ENCODE assay signal across 21 mouse cellular contexts in the genomic region with DNA sequence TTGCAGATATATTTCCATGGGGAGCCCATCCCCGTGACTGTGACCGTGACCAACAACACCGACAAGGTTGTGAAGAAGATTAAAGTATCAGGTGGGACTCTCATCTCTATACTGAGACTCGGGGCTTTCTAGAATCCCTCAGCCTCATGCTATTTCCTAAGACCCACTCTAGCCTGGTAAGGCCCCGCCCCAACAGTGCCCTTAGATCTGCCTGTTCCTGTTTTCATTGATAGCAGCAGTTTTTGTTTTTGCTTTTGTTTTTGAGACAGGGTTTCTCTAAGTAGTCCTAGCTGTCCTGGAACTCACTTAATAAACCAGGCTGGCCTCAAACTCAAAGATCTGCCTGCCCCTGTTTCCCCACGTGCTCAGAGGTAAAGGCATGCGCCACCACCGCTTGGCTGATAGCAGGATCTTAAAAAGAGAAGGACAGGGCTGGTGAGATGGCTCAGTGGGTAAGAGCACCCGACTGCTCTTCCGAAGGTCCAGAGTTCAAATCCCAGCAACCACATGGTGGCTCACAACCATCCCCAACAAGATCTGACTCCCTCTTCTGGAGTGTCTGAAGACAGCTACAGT.
"Had no signal": no experiment of that assay in that cellular context is flagged by ENCODE, and none has a peak within 500 bp of the region (broad histone marks: within the 10 kb centered on the region; RNA-seq: fewer than 3 reads in every experiment).

No protein-coding gene starts in this region.

- H3K27me3 ChIP-seq: liver, embryonic 13.5 days; megakaryocyte, embryonic 14.5 days; neural tube, embryonic 13.5 days had no signal

- H3K4me2 ChIP-seq: liver, embryonic 13.5 days; neural tube, embryonic 13.5 days had no signal

- H3K36me3 ChIP-seq: liver, embryonic 13.5 days; midbrain, embryonic 10.5 days; neural tube, embryonic 13.5 days had no signal

- H3K9me3 ChIP-seq: liver, embryonic 13.5 days; megakaryocyte, embryonic 14.5 days; midbrain, embryonic 10.5 days; neural tube, embryonic 13.5 days had no signal

- H3K9ac ChIP-seq: liver, embryonic 13.5 days; neural tube, embryonic 13.5 days had no signal

- DNase-seq: kidney, adult 2 months; kidney, postnatal 25 days; layer of hippocampus, postnatal 36 days; liver, embryonic 13.5 days; lung, adult 2 months; lung, postnatal 14 days; lung, postnatal 4 days; midbrain, embryonic 14.5 days; retina, postnatal 1 day; right cerebral cortex, postnatal 25 days; spleen, adult 18-20 months; thymus, adult 18-20 months; thymus, postnatal 14 days; thymus, postnatal 4 days had no signal

- ATAC-seq: intestine, postnatal 0 days had no signal

- H3K4me3 ChIP-seq: left cerebral cortex, adult 2 months; liver, embryonic 13.5 days; midbrain, embryonic 10.5 days; myocyte; neural tube, embryonic 13.5 days had no signal

- H3K27ac ChIP-seq: kidney, postnatal 0 days; left cerebral cortex, adult 2 months; liver, embryonic 13.5 days; midbrain, embryonic 10.5 days; neural tube, embryonic 13.5 days had no signal
